Mouse (Mus musculus): Measurements from ENCODE around the gene Olfr592. TPM values are rescaled to one million over a fixed set of nuclear protein-coding genes. Genes with fewer than 3 reads are reported as not detected.
"Not testable (repeated sequence)": the region's sequence is repeated elsewhere in the genome, so short reads cannot be mapped to it uniquely, and the experiment has no call there.

Gene Olfr592
- total RNA-seq (2021), result not detected
- long read RNA-seq, experiment 1, result 0 reads
- long read RNA-seq, experiment 2, result 0 reads

GRCm38 (mm10) chr7:103184503-103184902, at the start of gene Olfr592:
TSS of gene Olfr592 (plus strand) at chr7:103184803.
- not testable (repeated sequence) for DNase-seq (ENCODE audit: low spot score)

- no peak for DNase-seq (ENCODE audit: low spot score)
These were observed 44.0 kb upstream of the Olfr592 start, which contains the start of gene Olfr588-ps1 for GRCm38 (mm10) chr7:103140579-103140978. TSS of gene Olfr588-ps1 (plus strand) at chr7:103140879.

DNA sequence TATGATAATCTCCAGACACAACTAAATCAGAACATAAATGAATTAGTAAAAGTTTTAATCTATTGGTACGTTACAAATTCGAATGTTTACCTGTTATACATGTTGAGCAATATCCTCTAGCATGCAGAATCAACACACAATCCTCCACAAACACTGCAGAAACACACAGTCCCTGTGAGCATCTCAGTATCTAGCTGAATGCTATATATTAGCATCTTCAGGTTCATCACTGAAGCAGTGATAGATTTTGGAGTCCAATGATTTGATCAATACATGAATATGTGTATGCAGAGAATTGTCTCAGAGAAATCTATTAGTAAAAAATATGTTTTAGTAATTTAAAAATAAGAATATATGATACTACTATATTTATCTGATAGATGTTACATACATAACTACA, 28.3 kb upstream of the Olfr592 start, which contains the start of gene Olfr589:
Olfr589 (minus strand) TSS at position 101 of the 400 bp plus-strand sequence.
- DNase-seq (ENCODE audit: low spot score), result no peak

DNA sequence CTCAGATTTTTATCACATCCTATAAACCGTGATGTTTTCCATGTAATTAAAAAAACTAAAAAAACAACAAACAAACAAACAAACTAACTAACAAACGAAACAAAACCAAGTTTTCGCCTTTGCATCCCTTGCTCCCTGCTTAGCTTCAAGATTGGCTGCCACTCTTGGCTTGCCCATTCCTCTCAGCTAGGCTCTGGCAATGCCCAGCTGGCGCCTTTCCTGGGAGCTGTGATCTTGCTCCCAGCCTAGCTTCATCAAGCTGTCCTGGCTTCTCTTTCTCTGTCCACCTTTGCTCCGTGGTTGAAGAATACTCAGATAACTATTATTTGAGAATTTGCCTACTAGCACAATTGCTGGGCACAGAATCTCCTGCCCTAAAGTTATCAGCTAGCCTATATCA, 14.9 kb upstream of the Olfr592 start:
- no peak for DNase-seq (ENCODE audit: low spot score)

DNA sequence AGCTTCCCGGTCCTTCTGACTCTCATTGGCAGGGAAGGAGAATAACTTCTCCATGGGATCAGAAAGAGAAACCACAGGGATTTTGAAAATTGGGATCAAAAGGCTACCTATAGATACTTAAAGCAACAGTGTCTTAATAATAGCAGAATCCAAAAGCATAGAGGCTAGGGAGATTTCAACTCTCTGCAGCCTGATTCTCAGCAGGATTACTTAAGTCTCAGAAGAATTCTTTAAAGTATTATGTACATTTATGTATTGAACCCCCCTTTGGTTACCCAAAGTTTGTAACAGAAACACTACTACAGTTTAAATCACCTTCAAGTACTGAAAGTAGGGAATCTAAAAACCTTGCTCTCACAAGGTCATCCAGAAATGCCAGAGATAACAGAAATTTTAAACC, 6.4 kb upstream of the Olfr592 start, which contains the start of gene Olfr591:
Olfr591 (minus strand) TSS at position 101 of the 400 bp plus-strand sequence.
- no peak for DNase-seq (ENCODE audit: low spot score)

GRCm38 (mm10) chr7:103211562-103211961, 27.0 kb downstream of the Olfr592 start, which contains the start of gene Olfr593:
TSS of gene Olfr593 (plus strand) at chr7:103211862.
- no peak for DNase-seq (ENCODE audit: low spot score)

- not testable (repeated sequence) for DNase-seq (ENCODE audit: low spot score)
These were observed 27.4 kb downstream of the Olfr592 start for GRCm38 (mm10) chr7:103212050-103212449.

GRCm38 (mm10) chr7:103216696-103217095, 32.1 kb downstream of the Olfr592 start, which contains the start of gene Olfr594:
TSS of gene Olfr594 (plus strand) at chr7:103216996.
- DNase-seq (ENCODE audit: low spot score), result no peak

Other genes starting within 250 kb of the Olfr592 start
- gene Olfr573-ps1, start 242.2 kb upstream of the Olfr592 start, total RNA-seq (2021), result not detected
- gene Olfr574, start 236.3 kb upstream of the Olfr592 start, total RNA-seq (2021), result not detected
- not detected for gene Olfr575, start 226.0 kb upstream of the Olfr592 start, total RNA-seq (2021)
- gene Olfr576, start 222.1 kb upstream of the Olfr592 start, total RNA-seq (2021), result not detected
- gene Olfr577, start 208.9 kb upstream of the Olfr592 start, total RNA-seq (2021), result not detected
- not detected for gene Olfr578, start 195.5 kb upstream of the Olfr592 start, total RNA-seq (2021)
- gene Olfr582, start 146.8 kb upstream of the Olfr592 start, total RNA-seq (2021), result not detected
- gene Olfr583, start 133.5 kb upstream of the Olfr592 start, total RNA-seq (2021), result not detected
- not detected for gene Olfr584, start 102.9 kb upstream of the Olfr592 start, total RNA-seq (2021)
- not detected for gene Olfr585, start 87.1 kb upstream of the Olfr592 start, total RNA-seq (2021)
- gene Olfr586, start 59.2 kb upstream of the Olfr592 start, total RNA-seq (2021), result not detected
- gene Olfr588-ps1, start 43.9 kb upstream of the Olfr592 start, total RNA-seq (2021), result not detected
- gene Olfr589, start 28.4 kb upstream of the Olfr592 start, total RNA-seq (2021), result not detected
- not detected for gene Olfr591, start 6.5 kb upstream of the Olfr592 start, total RNA-seq (2021)
- not detected for gene Olfr593, start 27.1 kb downstream of the Olfr592 start, total RNA-seq (2021)
- not detected for gene Olfr594, start 32.2 kb downstream of the Olfr592 start, total RNA-seq (2021)
- not detected for gene Usp17ld, start 67.7 kb downstream of the Olfr592 start, total RNA-seq (2021)
- not detected for gene Olfr596, start 120.8 kb downstream of the Olfr592 start, total RNA-seq (2021)
- not detected for gene Olfr597, start 131.5 kb downstream of the Olfr592 start, total RNA-seq (2021)
- gene Olfr598, start 138.8 kb downstream of the Olfr592 start, total RNA-seq (2021), result not detected
- gene Olfr599, start 151.1 kb downstream of the Olfr592 start, total RNA-seq (2021), result not detected
- not detected for gene Olfr600, start 164.9 kb downstream of the Olfr592 start, total RNA-seq (2021)
- gene Olfr601, start 177.9 kb downstream of the Olfr592 start, total RNA-seq (2021), result not detected
- not detected for gene Olfr603, start 201.4 kb downstream of the Olfr592 start, total RNA-seq (2021)
- gene Usp17lc, start 230.3 kb downstream of the Olfr592 start, total RNA-seq (2021), result not detected